Mouse (Mus musculus) T-helper 2 cell (primary cell): ENCODE data around the gene Pard3b.
"Not testable (repeated sequence)": the region's sequence is repeated elsewhere in the genome, so short reads cannot be mapped to it uniquely, and the experiment has no call there.

Experiments used
- in situ Hi-C: fragments of 300-600 bp; cut with MboI, MseI; formaldehyde crosslinking; loops from one replicate; pipeline ENCODE4 v1.15.1; 2025; ENCODE audit warnings: high pct_unique_total_duplicates

Gene Pard3b

DNA sequence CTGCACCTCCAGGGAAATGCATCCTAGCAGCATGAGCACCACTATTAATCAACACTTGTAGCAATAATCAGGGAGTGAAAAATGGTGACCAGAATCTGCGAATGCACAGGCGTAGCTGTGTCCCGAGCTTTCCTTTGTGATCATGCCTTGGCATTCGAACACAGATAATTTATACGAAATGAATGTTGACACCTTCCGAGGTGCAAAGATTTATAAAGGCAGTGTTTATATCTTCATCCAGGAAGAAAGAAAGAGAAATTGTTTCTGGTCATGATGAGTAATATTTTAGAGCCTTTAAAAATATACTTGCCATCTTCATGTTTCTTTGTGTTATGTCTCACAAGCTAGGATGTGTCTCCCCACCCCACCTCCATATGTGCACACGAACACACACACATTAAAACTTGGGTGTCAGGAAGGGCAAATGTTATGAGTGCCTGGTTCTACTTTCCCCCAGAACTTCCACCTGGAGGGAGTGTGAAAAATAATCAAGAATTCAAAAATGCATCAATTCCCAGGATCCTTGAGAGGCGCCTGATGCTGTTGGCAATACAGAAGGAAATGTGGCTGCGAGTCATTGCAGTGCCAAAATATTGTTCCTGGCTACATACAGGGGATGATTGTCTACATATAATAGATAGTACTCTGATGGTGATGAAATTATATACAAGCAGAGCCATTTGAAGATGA lies 926.6 kb downstream of the Pard3b start:
- in situ Hi-C loops = no loop called here

DNA sequence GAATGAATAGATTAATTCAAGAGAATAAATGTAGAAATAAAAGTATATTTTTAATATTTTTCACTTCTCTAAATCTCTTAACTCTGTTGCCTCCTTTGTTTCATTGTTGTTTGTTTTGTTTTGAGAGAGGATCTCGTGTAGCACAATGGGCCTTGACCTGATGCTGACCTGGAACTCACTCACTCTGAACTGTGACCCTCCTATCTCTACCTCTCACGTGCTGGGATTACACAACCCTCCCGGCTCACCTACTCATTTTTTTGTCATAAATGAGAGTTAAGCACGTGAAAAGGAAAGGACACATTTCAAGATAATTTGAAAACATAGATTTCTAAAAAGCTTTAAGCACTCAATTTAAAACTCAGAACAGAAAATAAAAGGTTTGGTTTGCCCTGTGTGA lies 928.0 kb downstream of the Pard3b start:
- in situ Hi-C loops = no loop called here

DNA sequence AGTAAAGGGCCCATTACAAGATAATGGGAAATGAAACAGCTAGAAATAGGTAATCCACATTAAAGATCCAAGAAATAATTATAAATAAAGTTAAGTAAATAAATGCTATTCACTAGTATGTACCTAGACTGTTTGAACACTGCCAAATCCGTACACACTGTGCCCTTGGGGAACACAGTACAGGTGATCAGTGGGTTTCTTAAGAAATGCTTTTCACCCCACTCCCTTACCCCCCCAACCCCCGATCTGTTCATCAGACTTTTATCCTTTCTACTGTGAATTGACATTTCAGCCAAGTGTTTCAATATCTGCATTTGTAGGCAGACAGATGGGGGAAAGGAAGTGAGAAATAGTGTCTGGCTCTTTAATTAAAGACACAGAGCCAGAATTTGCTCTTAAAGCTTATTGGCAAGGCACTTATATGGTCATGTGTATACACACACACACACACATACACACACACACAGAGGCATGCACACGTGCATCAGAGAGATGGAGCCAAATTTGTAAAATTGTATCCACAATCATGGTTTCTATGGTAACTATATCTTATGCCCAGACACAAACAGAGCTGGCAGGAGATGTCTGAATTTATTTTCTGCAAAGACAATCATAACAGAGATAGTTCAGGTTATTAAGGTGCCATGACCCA lies 938.4 kb downstream of the Pard3b start:
- in situ Hi-C loops = no loop called here

DNA sequence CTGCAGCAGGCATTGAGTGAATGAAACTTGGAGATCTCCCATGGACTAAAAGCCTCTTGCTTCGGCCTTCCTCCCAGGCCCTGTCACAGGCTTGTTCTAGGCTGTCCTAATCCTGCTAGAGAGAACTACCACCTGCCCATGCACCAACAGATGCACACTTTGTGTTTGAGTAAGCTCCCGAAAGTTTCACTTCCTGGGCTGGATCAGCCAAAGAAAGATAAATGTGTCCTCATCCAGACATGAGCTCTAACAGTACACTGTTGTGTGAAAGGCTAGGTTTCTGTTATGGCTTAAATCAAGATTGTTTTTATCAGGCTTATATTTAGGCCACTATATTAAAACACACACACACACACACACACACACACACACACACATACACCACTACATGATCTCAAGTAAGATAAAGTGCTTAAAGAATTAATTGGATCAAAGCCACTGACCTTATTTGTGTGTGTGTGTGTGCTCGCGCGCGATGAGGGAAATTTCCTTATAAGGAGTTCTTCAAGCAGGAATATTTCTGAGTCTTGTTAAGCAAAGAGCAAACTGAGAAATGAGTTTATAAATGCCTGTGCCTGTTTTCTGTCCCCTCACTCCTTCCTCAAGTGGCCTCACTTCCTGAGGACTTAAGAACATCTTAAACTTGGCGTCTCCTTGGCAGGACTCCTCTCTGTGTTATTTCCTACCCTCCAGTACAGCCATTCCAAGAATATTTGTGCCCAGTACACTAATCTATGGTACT lies 940.6 kb downstream of the Pard3b start:
- in situ Hi-C loops = no loop called here

DNA sequence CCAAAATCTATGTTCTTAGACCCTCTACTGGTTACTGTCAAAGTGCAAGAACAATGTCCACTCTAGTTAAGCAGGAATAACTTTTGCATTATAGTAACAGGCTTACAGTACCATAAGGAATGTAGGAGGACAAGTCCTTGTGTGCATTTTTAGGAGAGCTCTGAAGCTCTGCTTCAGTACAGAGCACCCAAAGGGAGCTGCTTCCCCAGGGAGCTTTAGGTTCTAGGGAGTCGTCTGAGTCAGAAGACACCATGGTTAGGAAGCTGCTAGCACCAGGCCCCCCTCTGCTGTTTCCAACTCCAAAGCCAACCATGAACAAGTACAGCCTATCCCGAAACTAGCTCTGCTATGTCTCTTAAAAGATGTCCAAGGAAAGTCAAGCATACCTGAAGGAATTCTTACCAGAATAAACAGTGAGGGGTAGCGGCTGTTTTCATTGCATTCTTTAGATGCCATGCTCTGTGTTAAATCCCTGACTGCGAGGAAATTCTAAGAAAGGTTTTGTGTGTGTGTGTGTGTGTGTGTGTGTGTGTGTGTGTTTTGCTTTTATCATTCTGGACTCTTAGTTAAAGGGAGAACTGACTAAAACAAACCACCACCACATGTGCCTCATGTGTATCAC lies 941.8 kb downstream of the Pard3b start:
- in situ Hi-C loops = no loop called here

DNA sequence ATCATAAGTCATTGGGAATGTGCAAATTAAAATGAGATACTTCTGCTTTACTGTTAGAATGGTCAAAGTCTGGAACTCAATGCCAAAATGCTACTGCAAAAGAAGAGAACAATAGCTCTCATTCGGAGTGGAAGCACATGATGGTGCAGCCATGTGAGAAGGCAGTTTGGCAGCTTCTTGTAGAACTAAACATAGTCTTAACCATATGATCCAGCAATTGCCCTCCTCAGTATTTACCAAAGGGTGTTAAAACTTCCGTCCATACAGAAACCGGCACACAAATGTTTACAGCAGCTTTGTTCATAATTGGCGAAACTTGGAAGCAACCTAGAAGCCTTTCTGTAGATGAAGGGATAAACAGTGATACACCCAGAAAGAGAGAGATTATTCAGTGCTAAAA lies 943.9 kb downstream of the Pard3b start:
- in situ Hi-C loops = no loop called here

DNA sequence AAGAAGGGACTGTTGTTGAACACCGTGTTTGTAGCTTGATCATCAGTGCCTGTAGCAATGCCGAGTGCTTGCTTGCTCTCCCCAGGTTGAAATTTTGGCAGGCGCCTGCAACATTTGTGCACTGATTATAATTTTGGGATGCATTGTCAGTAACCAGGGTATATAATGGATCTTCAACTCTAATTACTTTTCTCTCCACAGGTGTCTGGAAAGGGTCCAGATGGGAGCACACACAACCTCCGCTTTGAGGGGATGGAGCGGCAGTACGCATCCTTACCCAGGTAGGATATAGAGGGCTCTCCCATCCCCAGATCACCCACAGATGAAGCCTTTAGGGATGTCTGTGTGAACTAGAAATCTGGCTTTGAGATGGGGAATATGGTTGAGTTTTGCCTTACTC lies 948.9 kb downstream of the Pard3b start:
- in situ Hi-C loops = no loop called here

DNA sequence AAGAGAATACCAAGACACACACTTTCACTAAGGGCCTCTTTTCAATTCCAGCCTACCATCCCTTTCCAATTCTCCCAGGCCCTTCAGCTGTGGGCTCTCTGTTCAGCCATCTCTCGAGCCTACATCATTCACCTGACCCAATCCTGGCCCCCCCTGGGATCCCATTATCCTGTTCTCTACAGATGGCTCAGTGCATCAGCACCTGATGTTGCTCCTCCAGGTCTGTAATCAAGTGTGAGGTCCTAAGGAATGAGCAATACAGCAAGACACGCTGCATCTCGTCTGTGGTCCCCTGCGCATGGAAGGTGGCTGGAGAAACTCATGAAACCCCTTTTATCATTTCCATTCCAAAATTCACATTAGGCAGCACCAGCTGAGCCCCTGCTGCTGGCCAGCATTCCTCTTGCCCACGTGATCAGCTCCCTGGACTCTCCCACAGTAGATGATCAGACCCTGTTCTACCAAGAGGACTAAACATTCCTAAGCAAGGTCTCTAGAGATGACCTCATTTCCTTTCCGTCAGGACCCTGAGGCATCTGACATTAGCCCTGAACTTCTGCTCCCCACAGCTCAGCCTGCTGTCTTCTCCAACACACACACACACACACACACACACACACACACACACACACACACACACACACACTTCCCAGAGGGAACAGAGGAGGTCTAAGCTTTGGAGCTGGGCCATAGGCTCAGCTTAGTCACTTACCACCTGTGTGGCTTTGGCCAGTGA lies 952.8 kb downstream of the Pard3b start:
- in situ Hi-C loops = no loop called here

DNA sequence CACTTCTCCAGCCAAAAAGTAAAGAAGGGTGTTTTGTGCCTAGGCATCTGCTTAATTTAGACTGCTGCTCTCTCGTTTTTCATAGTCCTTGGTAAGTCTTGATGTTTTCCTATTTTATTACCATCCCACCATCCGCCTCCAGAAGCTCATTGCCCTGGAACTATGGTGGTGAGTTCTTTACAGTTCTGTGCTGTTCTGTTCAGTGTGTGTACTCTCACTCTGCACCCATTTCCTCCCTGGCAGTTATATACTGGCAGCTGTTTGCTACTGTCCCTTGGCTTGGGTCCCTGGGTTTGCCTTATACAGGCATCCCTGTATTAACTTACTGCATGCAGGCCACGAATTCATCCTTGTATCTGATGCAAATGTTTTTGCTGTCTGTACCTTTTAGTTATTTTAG lies 956.8 kb downstream of the Pard3b start:
- in situ Hi-C loops = no loop called here

DNA sequence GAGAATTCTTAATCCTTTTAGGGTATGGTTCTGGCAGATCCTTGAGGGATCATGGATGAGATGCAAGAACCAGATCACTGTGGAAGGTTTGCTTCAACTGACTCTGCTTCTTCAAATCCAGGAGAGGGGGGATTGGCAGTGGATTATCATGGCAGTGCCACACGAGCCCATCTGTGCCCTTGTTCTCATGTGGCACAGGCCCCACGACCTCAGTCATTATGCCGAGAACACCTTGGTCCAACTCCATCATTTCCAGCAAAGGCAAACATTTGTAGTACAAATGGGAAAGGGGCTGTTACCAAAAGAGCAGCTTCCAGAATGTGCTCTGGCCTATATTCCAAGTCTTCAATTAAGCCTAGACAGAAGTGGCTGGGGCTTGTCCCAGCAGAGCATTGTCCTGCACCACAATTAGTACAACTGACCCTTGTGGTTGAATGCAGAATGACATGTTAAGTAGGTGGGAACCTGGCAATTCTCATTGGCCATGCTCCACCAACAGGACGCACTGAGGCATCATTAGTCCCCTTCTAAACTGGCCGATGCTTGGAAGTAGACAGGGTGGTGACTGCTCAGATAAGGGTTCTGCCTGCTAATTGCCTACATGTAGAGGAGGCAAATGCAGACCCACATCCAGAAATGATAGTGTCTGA lies 959.3 kb downstream of the Pard3b start:
- in situ Hi-C loops = no loop called here

DNA sequence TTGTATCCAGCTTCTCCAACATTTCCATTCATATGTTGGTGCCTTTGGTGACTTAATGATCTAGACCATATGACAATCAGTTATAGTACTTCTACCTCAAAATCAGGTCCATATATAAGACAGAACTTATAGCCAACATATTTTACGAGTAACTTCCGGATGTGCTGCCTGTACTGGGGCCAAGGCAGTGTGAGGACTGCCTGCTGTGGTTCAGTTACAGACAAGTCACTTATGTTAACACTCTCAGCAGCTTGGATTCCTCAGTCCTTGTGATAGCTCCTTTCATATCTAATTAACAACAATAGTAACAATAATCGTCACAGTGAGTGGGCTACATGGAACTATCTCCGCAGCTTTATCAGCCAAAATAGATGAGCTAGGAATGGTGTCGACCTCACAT lies 959.9 kb downstream of the Pard3b start:
- in situ Hi-C loops = no loop called here

DNA sequence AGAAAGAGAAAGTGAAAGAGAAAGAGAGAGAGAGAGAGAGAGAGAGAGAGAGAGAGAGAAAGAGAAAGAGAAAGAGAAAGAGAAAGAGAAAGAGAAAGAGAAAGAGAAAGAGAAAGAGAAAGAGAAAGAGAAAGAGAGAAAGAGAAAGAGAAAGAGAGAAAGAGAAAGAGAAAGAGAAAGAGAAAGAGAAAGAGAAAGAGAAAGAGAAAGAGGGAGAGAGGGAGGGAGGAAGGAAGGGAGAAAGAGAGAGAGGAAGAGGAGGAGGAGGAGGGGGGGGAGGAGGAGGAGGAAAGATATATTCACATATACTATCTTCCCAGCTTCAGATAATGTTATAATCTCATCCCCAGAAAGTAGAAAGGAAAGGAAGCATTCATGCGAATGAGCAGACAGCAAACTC lies 966.0 kb downstream of the Pard3b start:
- in situ Hi-C loops = not testable (repeated sequence)

DNA sequence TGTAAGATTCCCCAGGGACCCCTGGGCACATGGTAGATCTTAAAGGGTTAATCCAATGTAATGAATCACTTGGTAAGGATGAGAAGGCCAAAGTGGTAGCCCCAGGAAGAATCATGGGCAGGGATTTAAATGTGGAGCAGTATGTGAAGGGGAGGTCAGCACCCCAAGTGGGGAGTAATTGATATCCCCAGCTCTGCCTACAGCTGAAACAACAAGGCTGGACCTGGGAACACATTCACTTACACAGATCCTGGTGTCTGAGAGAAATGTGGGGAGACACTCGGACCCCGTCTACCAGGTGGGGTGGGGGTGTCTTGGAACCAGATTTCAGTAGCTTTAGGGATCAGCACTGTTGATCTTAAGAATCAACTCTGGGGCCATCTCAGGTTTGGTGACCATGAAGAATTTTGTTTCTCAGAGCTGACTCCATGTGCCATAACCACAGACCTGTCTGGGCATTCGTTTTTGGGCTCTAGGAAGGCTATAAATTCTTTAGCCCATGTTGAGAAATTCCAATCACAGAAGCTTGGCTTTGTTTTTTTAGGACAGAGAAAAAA lies 979.6 kb downstream of the Pard3b start:
- in situ Hi-C loops = no loop called here

DNA sequence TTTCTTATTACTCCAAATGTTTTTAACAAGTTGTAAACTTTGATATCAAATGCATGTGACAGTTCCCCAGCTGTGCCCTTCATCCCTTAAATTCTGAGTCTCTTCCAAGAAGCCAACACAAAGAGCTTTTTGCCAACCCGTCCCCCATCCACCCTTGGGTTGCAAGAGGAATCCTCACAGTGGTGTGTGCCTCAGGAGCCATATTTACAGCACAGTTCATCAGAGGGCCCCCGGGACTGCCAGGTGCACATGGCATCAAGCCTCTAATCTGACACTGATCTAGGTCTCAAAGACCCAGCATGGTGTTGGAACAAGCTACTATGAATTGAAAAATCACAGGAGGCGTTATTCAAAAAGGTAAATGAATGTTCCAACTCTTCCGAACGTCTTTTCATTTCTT lies 980.8 kb downstream of the Pard3b start:
- in situ Hi-C loops = no loop called here

DNA sequence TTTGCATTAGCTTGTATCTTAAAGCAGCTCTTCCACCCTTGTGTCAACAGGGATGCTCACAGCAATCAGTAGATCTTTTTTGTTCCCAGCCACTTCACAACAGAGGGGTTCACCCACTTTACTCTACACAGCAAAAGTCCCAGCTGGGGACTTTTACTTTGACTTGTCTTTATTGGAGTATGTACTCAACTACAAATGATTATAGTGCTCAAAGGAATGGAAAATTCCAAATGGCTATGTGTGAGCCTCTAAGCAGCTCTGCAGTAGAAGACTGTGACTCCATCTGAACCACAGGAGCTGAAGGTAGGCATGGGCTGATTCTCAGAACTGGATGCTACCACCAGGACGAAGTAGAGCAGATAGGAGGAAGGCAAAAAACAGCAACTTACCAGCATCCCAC lies 983.8 kb downstream of the Pard3b start:
- in situ Hi-C loops = no loop called here

DNA sequence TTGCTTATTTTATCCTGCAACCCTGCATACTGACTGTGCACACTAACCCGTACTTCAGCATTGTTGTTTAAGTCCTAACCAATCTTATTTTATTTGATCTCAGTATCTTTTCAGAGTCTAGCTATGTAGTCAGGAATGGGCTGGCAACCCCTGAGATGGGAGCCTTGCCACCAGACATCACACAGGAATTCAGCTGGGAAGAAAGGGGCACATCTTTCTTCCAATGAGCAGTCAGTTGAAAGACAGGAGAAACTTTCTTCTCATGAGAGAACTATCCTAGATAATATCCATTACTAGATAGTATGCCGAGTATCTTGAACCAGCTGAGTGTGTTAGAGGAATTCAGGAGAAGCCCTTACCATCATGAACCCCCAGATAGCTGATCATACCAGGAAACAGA lies 985.5 kb downstream of the Pard3b start:
- in situ Hi-C loops = no loop called here

DNA sequence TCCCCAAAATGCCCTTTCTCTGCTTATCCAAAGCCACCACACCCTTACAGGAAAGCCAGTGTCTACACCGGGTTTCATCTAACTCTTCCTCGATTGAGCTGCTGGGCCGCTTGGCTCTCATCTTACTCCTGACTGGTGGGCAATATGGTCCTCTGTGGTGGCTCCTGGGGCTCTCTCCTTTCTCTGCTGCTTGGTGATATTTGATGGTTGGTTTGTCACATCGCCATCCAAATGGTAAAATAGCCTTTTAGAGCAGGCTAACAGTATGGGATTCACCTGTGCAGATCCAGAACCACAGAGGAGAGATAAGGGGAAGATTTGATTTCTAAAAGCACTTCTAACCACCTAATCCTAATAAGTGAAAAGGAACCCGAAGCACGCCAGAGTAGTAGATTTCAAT lies 986.2 kb downstream of the Pard3b start:
- in situ Hi-C loops = no loop called here

DNA sequence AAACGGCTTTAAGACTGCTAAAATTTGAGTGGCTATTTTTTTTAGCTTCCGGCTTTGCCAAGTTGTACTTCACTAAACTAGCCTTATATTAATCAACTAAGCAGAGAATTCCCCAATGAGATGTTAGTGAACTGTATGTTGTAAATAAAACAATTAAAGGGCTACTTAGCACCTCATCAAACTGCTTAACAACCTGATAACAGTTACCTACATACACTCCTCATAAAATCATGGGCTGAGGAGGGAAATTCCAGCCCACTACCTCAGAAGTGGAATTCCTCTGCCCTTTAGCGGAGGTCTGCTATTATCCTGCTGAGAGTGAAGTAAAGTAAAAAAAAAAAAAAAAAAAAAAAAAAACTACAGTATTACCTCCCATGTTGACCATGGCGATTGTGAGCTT lies 986.7 kb downstream of the Pard3b start:
- in situ Hi-C loops = no loop called here

DNA sequence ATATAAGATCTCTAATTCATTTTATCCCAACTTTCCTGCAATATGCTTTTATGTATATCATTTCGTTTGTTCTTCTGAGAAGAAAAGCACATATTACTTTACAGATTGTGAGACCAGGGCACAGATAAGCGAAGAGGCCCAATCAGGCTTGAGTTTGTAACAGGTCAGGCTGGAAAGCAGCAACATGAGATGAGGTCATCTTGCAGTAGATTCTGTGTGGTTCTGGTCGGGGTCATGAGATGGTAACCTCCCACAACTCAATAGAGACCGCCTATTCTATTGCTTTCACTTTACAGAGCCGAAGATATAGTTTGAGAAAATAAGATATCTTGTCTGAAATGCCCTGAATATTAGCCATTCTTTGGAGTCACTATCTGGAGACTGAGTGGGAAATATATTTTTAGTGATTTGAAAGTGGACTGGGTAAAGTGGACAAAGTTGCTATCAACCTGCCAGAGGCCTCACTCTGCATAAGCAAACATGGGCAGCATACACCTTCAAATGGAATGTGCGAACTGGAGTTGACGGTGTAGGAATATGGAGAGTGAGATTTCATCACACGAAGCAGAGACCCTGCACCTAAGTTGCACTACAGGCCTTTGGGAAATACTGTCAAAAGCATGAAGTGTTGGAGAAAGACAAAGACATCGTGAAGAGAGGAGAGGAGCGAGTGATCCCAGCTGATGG lies 987.3 kb downstream of the Pard3b start:
- in situ Hi-C loops = no loop called here

DNA sequence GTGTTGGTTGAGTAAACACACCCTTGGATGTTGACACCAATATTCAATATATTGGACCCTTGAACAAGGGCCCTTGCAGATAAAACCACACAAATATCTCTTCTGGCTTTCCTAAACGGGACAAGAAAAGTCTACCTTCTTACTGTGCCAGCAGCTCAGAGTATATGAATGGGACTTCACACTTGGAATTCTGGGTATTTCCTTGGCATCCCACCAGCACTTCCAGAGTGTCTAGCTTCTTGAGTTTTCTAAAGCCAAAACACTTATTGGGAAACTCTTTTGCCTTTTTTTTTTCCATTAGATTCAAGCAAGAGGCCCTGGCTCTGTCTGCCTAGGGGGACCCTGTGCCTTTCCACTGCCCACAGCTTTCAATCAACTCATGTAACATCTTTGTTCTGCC lies 991.3 kb downstream of the Pard3b start:
- in situ Hi-C loops = no loop called here
